Mouse (Mus musculus): ENCODE results near the gene Arih1. TPM values are rescaled to one million over a fixed set of nuclear protein-coding genes. Genes with fewer than 3 reads are reported as not detected.
A peak's percentile ranks its signal among the peaks of the same experiment; 100 is the strongest.

Arih1 gene
- total and polyA plus RNA-seq, 3 experiments = 46.5 to 60.4 (median 48.4) TPM

- TF ChIP-seq MEF2A (IDR thresholded peaks at IDR 0.05; ENCODE audit: extremely low read depth, insufficient replicate concordance, low read depth, low read length, poor library complexity, severe bottlenecking) (no peak), MAFK (IDR thresholded peaks at IDR 0.05; ENCODE audit: borderline replicate concordance, low read depth, low read length) (no peak)
These were observed 26.0 kb upstream of the Arih1 start (continued) for GRCm38 (mm10) chr9:59512381-59512780.

GRCm38 (mm10) chr9:59508146-59508545 lies 21.7 kb upstream of the Arih1 start:
- Histone ChIP-seq H3K27ac (ENCODE audit: control insufficient read depth, low read depth, low read length) (no peak overlapping the region), H3K9me3 (replicated peaks; ENCODE audit: insufficient read depth, low read length) (no peaks in the 10 kb centered on the region), H3K27me3 (ENCODE audit: control insufficient read depth in 1 of 2, insufficient read depth in 2 of 2, low read length in 2 of 2) (peaks cover 0 to 3% of the 10 kb centered on the region in 2 experiments; a peak in 3 of 4 replicates), H3K4me3 (ENCODE audit: control insufficient read depth in 1 of 2, insufficient read depth in 1 of 2, low read depth in 2 of 2, low read length in 2 of 2) (no peak overlapping the region), H3K9ac (ENCODE audit: control insufficient read depth, low read depth, low read length, poor library complexity, severe bottlenecking) (no peak overlapping the region), H3K36me3 (ENCODE audit: control insufficient read depth in 1 of 2, insufficient read depth in 2 of 2, low read length in 2 of 2) (no peaks in the 10 kb centered on the region), H3K4me1 (ENCODE audit: control insufficient read depth in 1 of 2, insufficient read depth in 2 of 2, low read length in 2 of 2) (no peaks in the 10 kb centered on the region), H3K79me2 (ENCODE audit: control insufficient read depth, insufficient read depth, low read length, poor library complexity) (no peaks in the 10 kb centered on the region)
- no peak for TF ChIP-seq POLR2AphosphoS5 (IDR thresholded peaks at IDR 0.05; ENCODE audit: borderline replicate concordance, low read depth, low read length)
- TF ChIP-seq GATA1 (IDR thresholded peaks at IDR 0.05; ENCODE audit: low read depth, low read length) = no peak
- no peak for TF ChIP-seq ETS1 (IDR thresholded peaks at IDR 0.05; ENCODE audit: low read depth, low read length)
- no peak for TF ChIP-seq MEF2A (IDR thresholded peaks at IDR 0.05; ENCODE audit: extremely low read depth, insufficient replicate concordance, low read depth, low read length, poor library complexity, severe bottlenecking)
- TF ChIP-seq E2F4 (IDR thresholded peaks at IDR 0.05; ENCODE audit: borderline replicate concordance, low read depth, low read length) = no peak
- no peak for TF ChIP-seq RCOR1 (IDR thresholded peaks at IDR 0.05; ENCODE audit: low read depth, low read length)
- TF ChIP-seq TAL1 (IDR thresholded peaks at IDR 0.05; ENCODE audit: low read length) = no peak
- DNase-seq (ENCODE audit: low read depth, low spot score) = no peak

- peak; percentile 44 for DNase-seq (ENCODE audit: low read depth, low spot score)
- H3K36me3 ChIP-seq (ENCODE audit: control insufficient read depth in 1 of 2, insufficient read depth in 2 of 2, low read length in 2 of 2) = peaks cover 0 to 17% of the 10 kb centered on the region in 2 experiments; a peak in 3 of 4 replicates
- peak overlapping the region; percentile 73 to 94 for H3K4me3 ChIP-seq (ENCODE audit: control insufficient read depth in 1 of 2, insufficient read depth in 1 of 2, low read depth in 2 of 2, low read length in 2 of 2)
- TF ChIP-seq MXI1 (IDR thresholded peaks at IDR 0.05; ENCODE audit: low read depth, low read length) (no peak), ZNF384 (IDR thresholded peaks at IDR 0.05; ENCODE audit: low read depth, low read length) (no peak), TAL1 (IDR thresholded peaks at IDR 0.05; ENCODE audit: low read length) (peak; percentile 48), POLR2AphosphoS2 (IDR thresholded peaks at IDR 0.05; ENCODE audit: low read length) (no peak), POLR2A (IDR thresholded peaks at IDR 0.05; ENCODE audit: control insufficient read depth in 1 of 2, insufficient read depth in 1 of 2, low read depth in 1 of 2, low read length in 2 of 2, poor library complexity in 1 of 2) (no peak), GABPA (IDR thresholded peaks at IDR 0.05; ENCODE audit: low read depth, low read length) (no peak), SIN3A (IDR thresholded peaks at IDR 0.05; ENCODE audit: low read length) (no peak), RCOR1 (IDR thresholded peaks at IDR 0.05; ENCODE audit: low read depth, low read length) (0 out of 2 replicates have a peak, but pooled peaks have one; percentile 14), CHD2 (IDR thresholded peaks at IDR 0.05; ENCODE audit: low read length) (no peak), KAT2A (conservative IDR thresholded peaks at IDR 0.05; ENCODE audit: low read depth, low read length) (no peak), ZC3H11A (IDR thresholded peaks at IDR 0.05; ENCODE audit: low read depth, low read length) (no peak), TCF12 (IDR thresholded peaks at IDR 0.05; ENCODE audit: low read depth, low read length) (no peak), MAX (IDR thresholded peaks at IDR 0.05; ENCODE audit: low read length) (no peak), CHD1 (IDR thresholded peaks at IDR 0.05; ENCODE audit: low read depth, low read length) (no peak), ELF1 (IDR thresholded peaks at IDR 0.05; ENCODE audit: low read depth, low read length) (no peak), NRF1 (IDR thresholded peaks at IDR 0.05; ENCODE audit: insufficient read depth, low read depth, low read length, poor library complexity, severe bottlenecking) (no peak)
- peak overlapping the region; percentile 78 for H3K9ac ChIP-seq (ENCODE audit: control insufficient read depth, low read depth, low read length, poor library complexity, severe bottlenecking)
- H3K27me3 ChIP-seq (ENCODE audit: control insufficient read depth in 1 of 2, insufficient read depth in 2 of 2, low read length in 2 of 2) = no peaks in the 10 kb centered on the region; a peak in 2 of 4 replicates
- H3K79me2 ChIP-seq (ENCODE audit: control insufficient read depth, insufficient read depth, low read length, poor library complexity) = peaks cover 32% of the 10 kb centered on the region
- H3K9me3 ChIP-seq (replicated peaks; ENCODE audit: insufficient read depth, low read length) = no peaks in the 10 kb centered on the region
- H3K27ac ChIP-seq (ENCODE audit: control insufficient read depth, low read depth, low read length) = peak overlapping the region; percentile 87
- peaks cover 0 to 3% of the 10 kb centered on the region in 2 experiments; a peak in 2 of 4 replicates for H3K4me1 ChIP-seq (ENCODE audit: control insufficient read depth in 1 of 2, insufficient read depth in 2 of 2, low read length in 2 of 2)
These were observed 913 bp upstream of the Arih1 start for GRCm38 (mm10) chr9:59487331-59487730.

Measured in MEL (cell line).